Mouse (Mus musculus) ES-Bruce4 (cell line): ENCODE results near the gene Tmod1.

Experiments used
- CTCF ChIP-seq: IDR thresholded peaks from one replicate; pipeline ENCODE4 v1.8.1; 2011; ENCODE audit warnings: low read depth, low read length
- POLR2A ChIP-seq: IDR thresholded peaks from one replicate; pipeline ENCODE4 v1.8.1; 2011; ENCODE audit warnings: low read length; ENCODE audit not compliant: insufficient read depth

GRCm38 (mm10) chr4:46086718-46087426 lies 48.1 kb downstream of the Tmod1 start:
- TF ChIP-seq POLR2A (no peak), CTCF (no peak)
